Mouse (Mus musculus) lung, embryonic 14.5 days (tissue): ENCODE results near the gene Rgs12. TPM values are rescaled to one million over a fixed set of nuclear protein-coding genes. Genes with fewer than 3 reads are reported as not detected.

Experiments used
- ATAC-seq: fragments of 200-750 bp; cut with Nextera tagmentation; 2 replicates; pipeline ENCODE4 v1.8.0; 2017; ENCODE audit warnings: mild to moderate bottlenecking, moderate TSS enrichment, moderate library complexity; ENCODE audit not compliant: insufficient read depth
- DNase-seq: peaks from one replicate; pipeline ENCODE4 v3.0.0-alpha.2; 2015
- H3K27ac ChIP-seq: fragments of 300-500 bp; sonication (generic); 2 replicates; pipeline ENCODE4 v1.5.1; 2014; ENCODE audit warnings: low read depth, mild to moderate bottlenecking, moderate library complexity
- H3K27me3 ChIP-seq: fragments of 300-500 bp; sonication (generic); 2 replicates; pipeline ENCODE4 v1.6.1; 2014; ENCODE audit warnings: low read length, control low read depth; ENCODE audit not compliant: insufficient read depth
- H3K36me3 ChIP-seq: fragments of 300-500 bp; sonication (generic); 2 replicates; pipeline ENCODE4 v1.6.1; 2014; ENCODE audit warnings: control low read depth; ENCODE audit not compliant: insufficient read depth
- H3K4me1 ChIP-seq: fragments of 300-500 bp; sonication (generic); 2 replicates; pipeline ENCODE4 v1.6.1; 2014; ENCODE audit warnings: antibody characterized with exemption, control low read depth; ENCODE audit not compliant: insufficient read depth
- H3K4me2 ChIP-seq: fragments of 300-500 bp; sonication (generic); 2 replicates; pipeline ENCODE4 v1.6.1; 2014; ENCODE audit warnings: mild to moderate bottlenecking
- H3K4me3 ChIP-seq: fragments of 300-500 bp; sonication (generic); 2 replicates; pipeline ENCODE4 v1.5.1; 2014; ENCODE audit warnings: low read depth, low read length
- H3K9ac ChIP-seq: fragments of 300-500 bp; sonication (generic); 2 replicates; pipeline ENCODE4 v1.6.1; 2014
- H3K9me3 ChIP-seq: fragments of 300-500 bp; sonication (generic); 2 replicates; pipeline ENCODE4 v1.6.1; 2016; ENCODE audit warnings: low read depth, low read length, control low read depth
- CTCF ChIP-seq: IDR thresholded peaks from 2 replicates; pipeline ENCODE4 v1.5.1; 2016; ENCODE audit warnings: antibody characterized with exemption, low read depth
- WGBS: fragments of 180-500 bp; shearing (Covaris S2); extraction: QIAGEN DNeasy Blood & Tissue Kit; methylation state at CpG from one replicate; pipeline ENCODE4 v1.1.7; 2014; 5-methylcytosine and 5-hydroxymethylcytosine counted together
- polyA plus RNA-seq: library from polyadenylated mRNA; unstranded; fragments of >200 nt; fragmentation: Nextera tagmentation; extraction: Ambion mirVana; gene quantifications from 2 replicates; pipeline ENCODE4 v1.2.1, GENCODE M21; 2014

Gene Rgs12
- polyA plus RNA-seq, 1 experiment from 2014 or later = 31.4 TPM

GRCm38 (mm10) chr5:34931516-34932457 is 17.5 kb upstream of the Rgs12 start:
- WGBS = 26% methylated on average over 11 of the region's 11 CpGs
- no peak overlapping the region for H3K4me2 ChIP-seq

DNA sequence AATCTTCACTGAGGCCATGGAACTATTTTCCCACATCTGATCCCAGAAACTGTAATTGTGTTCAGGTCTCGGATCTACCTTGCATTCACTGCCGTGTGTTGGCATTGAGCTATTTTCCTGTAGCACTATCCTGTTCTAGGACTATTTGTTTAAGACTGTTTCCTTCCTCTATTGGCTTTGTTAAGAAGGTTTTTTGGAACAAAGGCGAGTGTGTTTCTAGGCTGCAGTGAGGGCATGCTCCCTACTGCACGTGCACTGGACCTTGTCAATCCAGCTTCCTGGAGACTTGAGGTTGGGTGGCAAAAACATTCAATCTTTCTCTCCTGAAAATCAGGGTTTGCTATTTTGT is 16.8 kb upstream of the Rgs12 start:
- no peak overlapping the region for H3K4me2 ChIP-seq
- peak overlapping the region; percentile 78 for H3K27ac ChIP-seq
- TF ChIP-seq CTCF = no peak
- no peaks in the 10 kb centered on the region for H3K36me3 ChIP-seq
- ATAC-seq (0 out of 2 replicates have a peak, but pooled peaks have one; percentile 41), DNase-seq (peak; percentile 54)
- no peak overlapping the region for H3K4me3 ChIP-seq
- H3K9ac ChIP-seq = no peak overlapping the region
- H3K4me1 ChIP-seq = peaks cover 2% of the 10 kb centered on the region; the same call in 1 of the 2 replicates
- H3K9me3 ChIP-seq = no peaks in the 10 kb centered on the region
- no peaks in the 10 kb centered on the region for H3K27me3 ChIP-seq
- 41% methylated on average over 4 of the region's 4 CpGs for WGBS

More at GRCm38 (mm10) chr5:34931516-34932457, 17.5 kb upstream of the Rgs12 start:
- DNase-seq (peak; percentile 37), ATAC-seq (no peak; the same call in 1 of the 2 replicates)
- Histone ChIP-seq H3K4me3 (no peak overlapping the region), H3K9me3 (no peaks in the 10 kb centered on the region), H3K27me3 (no peaks in the 10 kb centered on the region), H3K36me3 (no peaks in the 10 kb centered on the region), H3K27ac (peak overlapping the region; percentile 78), H3K4me1 (peaks cover 2% of the 10 kb centered on the region; the same call in 1 of the 2 replicates), H3K9ac (no peak overlapping the region)
- TF ChIP-seq CTCF = no peak

DNA sequence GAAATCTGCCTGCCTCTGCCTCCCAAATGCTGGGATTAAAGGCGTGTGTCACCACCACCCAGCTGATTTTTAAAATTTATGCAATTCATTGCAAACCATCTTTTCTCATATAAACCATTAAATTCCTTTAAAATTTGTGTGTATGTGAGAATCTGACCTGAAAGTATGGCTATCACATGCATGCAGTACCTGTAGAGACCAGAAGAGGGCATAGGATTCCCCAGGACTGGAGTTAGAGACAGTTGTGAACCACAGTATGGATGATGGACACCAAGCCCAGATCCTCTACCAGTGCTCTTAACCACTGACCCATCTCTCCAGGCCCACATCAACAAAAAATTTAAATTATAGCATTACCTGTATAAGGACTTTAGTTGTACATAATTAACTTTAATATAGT is 15.8 kb upstream of the Rgs12 start:
- Histone ChIP-seq H3K9ac (no peak overlapping the region), H3K36me3 (no peaks in the 10 kb centered on the region), H3K27ac (no peak overlapping the region), H3K27me3 (no peaks in the 10 kb centered on the region), H3K4me1 (peaks cover 2% of the 10 kb centered on the region; the same call in 1 of the 2 replicates), H3K9me3 (no peaks in the 10 kb centered on the region), H3K4me2 (no peak overlapping the region), H3K4me3 (no peak overlapping the region)
- TF ChIP-seq CTCF = peak; percentile 54
- ATAC-seq = no peak
- 82% methylated on average over 1 of the region's 1 CpGs for WGBS
- peak; percentile 27 for DNase-seq

DNA sequence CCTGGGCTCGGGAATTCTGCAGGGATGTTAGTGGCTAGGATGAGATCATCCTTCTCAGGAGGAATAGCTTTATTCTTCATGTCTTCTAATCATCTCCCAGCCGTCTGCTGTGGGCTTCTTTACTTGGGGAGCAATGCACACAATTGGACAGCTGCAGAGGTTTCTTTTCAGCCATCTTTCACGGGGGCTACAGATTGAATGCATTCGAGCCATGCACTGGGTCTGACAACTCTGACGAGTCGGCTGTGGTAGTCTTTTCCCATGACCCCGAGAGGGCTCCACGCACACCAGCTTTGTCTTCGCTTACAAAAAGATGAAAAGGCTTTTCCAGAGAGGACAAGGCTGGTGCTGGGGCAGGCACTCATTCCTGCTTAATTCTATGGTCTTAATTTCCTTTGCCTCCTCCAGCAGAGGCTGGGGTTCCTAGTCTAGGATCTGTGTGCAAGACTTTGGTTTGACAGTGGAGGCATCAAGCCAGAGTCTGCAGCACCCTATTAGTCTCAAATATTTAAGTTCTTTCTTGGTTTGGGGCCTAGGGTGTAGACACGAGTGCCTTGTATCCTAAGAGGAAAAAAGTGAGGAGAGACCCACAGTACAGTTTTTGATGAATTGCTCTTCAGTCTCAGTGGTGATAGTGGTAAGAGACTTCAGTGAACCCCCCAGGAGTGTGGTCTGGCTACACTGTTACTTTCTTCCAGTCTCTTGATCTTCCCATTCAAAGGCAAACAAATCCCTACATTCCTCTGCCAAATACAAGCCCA is 7.4 kb upstream of the Rgs12 start:
- DNase-seq (no peak), ATAC-seq (no peak)
- Histone ChIP-seq H3K4me2 (no peak overlapping the region), H3K27me3 (no peaks in the 10 kb centered on the region), H3K9me3 (no peaks in the 10 kb centered on the region), H3K4me3 (no peak overlapping the region), H3K9ac (no peak overlapping the region), H3K36me3 (no peaks in the 10 kb centered on the region), H3K4me1 (no peaks in the 10 kb centered on the region), H3K27ac (no peak overlapping the region)
- 58% methylated on average over 10 of the region's 10 CpGs for whole genome bisulfite sequencing
- no peak for TF ChIP-seq CTCF

GRCm38 (mm10) chr5:34943428-34943827 is 5.8 kb upstream of the Rgs12 start:
- Histone ChIP-seq H3K27ac (no peak overlapping the region), H3K4me1 (no peaks in the 10 kb centered on the region), H3K9ac (no peak overlapping the region), H3K9me3 (no peaks in the 10 kb centered on the region), H3K36me3 (no peaks in the 10 kb centered on the region), H3K27me3 (no peaks in the 10 kb centered on the region), H3K4me3 (no peak overlapping the region), H3K4me2 (no peak overlapping the region)
- DNase-seq (no peak), ATAC-seq (no peak)
- 66% methylated on average over 3 of the region's 3 CpGs for WGBS
- no peak for TF ChIP-seq CTCF

GRCm38 (mm10) chr5:34949769-34950211 is 545 bp downstream of the Rgs12 start:
- peak overlapping the region; percentile 93 for H3K9ac ChIP-seq
- H3K9me3 ChIP-seq = no peaks in the 10 kb centered on the region; the same call in 1 of the 2 replicates
- peak overlapping the region; percentile 79 for H3K4me2 ChIP-seq
- TF ChIP-seq CTCF = no peak
- peaks cover 9% of the 10 kb centered on the region; the same call in 1 of the 2 replicates for H3K4me1 ChIP-seq
- no peaks in the 10 kb centered on the region for H3K27me3 ChIP-seq
- peaks cover 8% of the 10 kb centered on the region; the same call in 1 of the 2 replicates for H3K36me3 ChIP-seq
- peak overlapping the region; percentile 93 for H3K4me3 ChIP-seq
- ATAC-seq = peak; percentile 55
- WGBS = under 1% methylated on average over 12 of the region's 12 CpGs
- peak; percentile 52 for DNase-seq
- H3K27ac ChIP-seq = peak overlapping the region; percentile 88
